In the genomic region with DNA sequence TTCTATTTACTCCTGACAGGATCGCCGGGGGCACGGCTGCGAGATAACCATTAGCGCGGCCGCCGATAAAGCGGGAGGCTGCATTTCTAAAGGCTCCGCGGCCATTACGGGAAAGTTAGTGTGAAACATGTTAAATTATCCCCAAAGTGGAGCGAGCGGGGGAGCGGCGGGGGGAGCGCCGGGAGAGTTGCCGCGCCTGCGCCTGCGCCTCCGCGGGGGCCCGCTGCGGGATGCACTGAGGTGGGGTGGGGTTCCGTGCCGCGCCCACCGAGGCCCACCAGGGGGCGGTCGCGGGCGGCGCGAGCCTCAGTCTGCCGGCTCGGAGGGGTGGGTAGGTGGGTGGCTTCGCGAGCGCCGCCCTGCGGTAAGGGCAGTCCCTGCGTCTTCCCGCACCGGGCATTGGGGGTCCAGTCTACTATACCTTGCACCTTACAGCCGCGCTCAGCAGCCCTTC, we compare ENCODE assay signal across 8 mouse cellular contexts.
DNase-seq lines count a peak whose midpoint lies in the region; ATAC-seq and TF ChIP-seq lines count a peak whose summit lies in the region.

No protein-coding gene starts in this region.

- H3K4me1 ChIP-seq in bone marrow, adult 2 months (ENCODE audit: control insufficient read depth, insufficient read depth, low read length) = no peaks in the 10 kb centered on the region
- peaks cover 29% of the 10 kb centered on the region for H3K4me1 ChIP-seq in kidney, embryonic 15.5 days
- H3K4me1 ChIP-seq in testis, adult 2 months (ENCODE audit: control insufficient read depth, insufficient read depth, low read length) = peaks cover 5% of the 10 kb centered on the region

- H3K27ac ChIP-seq in left cerebral cortex, adult 2 months = no peak overlapping the region
- no peak overlapping the region for H3K27ac ChIP-seq in bone marrow, adult 2 months (ENCODE audit: control insufficient read depth, insufficient read depth, low read depth, low read length, poor library complexity)
- H3K27ac ChIP-seq in kidney, embryonic 15.5 days = no peak overlapping the region
- H3K27ac ChIP-seq in testis, adult 2 months (ENCODE audit: control insufficient read depth, insufficient read depth, low read depth, low read length) = no peak overlapping the region

- TF ChIP-seq CTCF in left cerebral cortex, adult 2 months (IDR thresholded peaks at IDR 0.05) = peak; percentile 53
- TF ChIP-seq CTCF in bone marrow, adult 2 months (IDR thresholded peaks at IDR 0.05; ENCODE audit: control insufficient read depth, insufficient read depth, low read length) = peak; percentile 11; the same call in 1 of the 2 replicates
- peak; percentile 82 for TF ChIP-seq CTCF in testis, adult 2 months (IDR thresholded peaks at IDR 0.05; ENCODE audit: control insufficient read depth, insufficient read depth, insufficient replicate concordance, low read depth, low read length)

- H3K36me3 ChIP-seq in kidney, embryonic 15.5 days = no peaks in the 10 kb centered on the region
- H3K36me3 ChIP-seq in testis, adult 2 months (ENCODE audit: control insufficient read depth, insufficient read depth, low read length) = no peaks in the 10 kb centered on the region

- H3K27me3 ChIP-seq in kidney, embryonic 15.5 days = peaks cover 91% of the 10 kb centered on the region
- peaks cover 3% of the 10 kb centered on the region; the same call in 1 of the 2 replicates for H3K27me3 ChIP-seq in testis, adult 2 months (ENCODE audit: control insufficient read depth, insufficient read depth, low read length)

- 3% methylated on average over 48 of the region's 48 CpGs for WGBS in bone marrow, adult 2 months
- WGBS in kidney, embryonic 15.5 days = under 1% methylated on average over 48 of the region's 48 CpGs

- intact Hi-C loops in left cerebral cortex, adult 2 months (cut with DNase I) = loop anchor here (5.0 kb wide), 1 partner anchor 78 kb away; no protein-coding TSS in a partner anchor
- intact Hi-C loops in left cerebral cortex, postnatal 4 days (cut with DNase I) = no loop called here

- 0 out of 2 replicates have a peak overlapping the region, but pooled peaks have one; percentile 12 for H3K9ac ChIP-seq in kidney, embryonic 15.5 days

- no peak overlapping the region for H3K4me3 ChIP-seq in left cerebral cortex, adult 2 months
- no peak overlapping the region for H3K4me3 ChIP-seq in bone marrow, adult 2 months (replicated peaks; ENCODE audit: control insufficient read depth, low read depth, low read length)
- peak overlapping the region; percentile 44 for H3K4me3 ChIP-seq in kidney, embryonic 15.5 days (replicated peaks)
- peak overlapping the region; percentile 16 for H3K4me3 ChIP-seq in testis, adult 2 months (ENCODE audit: control insufficient read depth, low read depth, low read length)

- TF ChIP-seq POLR2A in bone marrow, adult 2 months (IDR thresholded peaks at IDR 0.05; ENCODE audit: borderline replicate concordance, control insufficient read depth, low read depth, low read length) = no peak
- no peak for TF ChIP-seq POLR2A in testis, adult 2 months (IDR thresholded peaks at IDR 0.05; ENCODE audit: control insufficient read depth, low read depth, low read length)

- H3K4me2 ChIP-seq in kidney, embryonic 15.5 days = peak overlapping the region; percentile 73

- no peaks in the 10 kb centered on the region for H3K9me3 ChIP-seq in kidney, embryonic 15.5 days (replicated peaks)

- ATAC-seq in granulocyte monocyte progenitor cell, adult 5-6 weeks (replicated peaks; ENCODE audit: poor library complexity, severe bottlenecking) = peak; percentile 56; the same call in 1 of the 2 replicates
- peak; percentile 46; the same call in 1 of the 2 replicates for ATAC-seq in kidney, embryonic 15.5 days (replicated peaks; ENCODE audit: low FRiP score)
- peak; percentile 44; the same call in 1 of the 2 replicates for ATAC-seq in megakaryocyte-erythroid progenitor cell, adult 5-6 weeks (replicated peaks; ENCODE audit: low FRiP score, low TSS enrichment, poor library complexity, severe bottlenecking)
- ATAC-seq in frontal cortex, adult (ENCODE audit: low TSS enrichment) = no peak

- DNase-seq in left cerebral cortex, adult 2 months (ENCODE audit: extremely low spot score in 1 of 2, low spot score in 2 of 2) = peak; percentile 30 to 33
- no peak for DNase-seq in left cerebral cortex, postnatal 4 days

Comparison
In these comparisons a context has a peak if more than half of its experiments do, and no peak if none do; other contexts are left out.
1. H3K4me3 ChIP-seq: peak in kidney, embryonic 15.5 days (single experiment) and testis, adult 2 months (single experiment); none in left cerebral cortex, adult 2 months (single experiment) and bone marrow, adult 2 months (single experiment).
2. CTCF ChIP-seq: peak in every context shown above with its lines; median percentile 82 in testis, adult 2 months; 53 in left cerebral cortex, adult 2 months; 11 in bone marrow, adult 2 months.